Mouse (Mus musculus) neural tube, embryonic 14.5 days (tissue): Measurements from ENCODE around the gene Gm14408. TPM values are rescaled to one million over a fixed set of nuclear protein-coding genes. Genes with fewer than 3 reads are reported as not detected.
"Not testable (repeated sequence)": the region's sequence is repeated elsewhere in the genome, so short reads cannot be mapped to it uniquely, and the experiment has no call there.

Experiments
- ATAC-seq: fragments of 200-750 bp; cut with Nextera tagmentation; 2 replicates; pipeline ENCODE4 v1.8.0; 2017; ENCODE audit warnings: low read depth, mild to moderate bottlenecking, moderate TSS enrichment, moderate library complexity
- H3K27ac ChIP-seq: fragments of 300-500 bp; sonication (generic); 2 replicates; pipeline ENCODE4 v1.5.1; 2014; ENCODE audit warnings: low read depth, mild to moderate bottlenecking, control low read depth, low read length, moderate library complexity, mixed read lengths
- H3K27me3 ChIP-seq: fragments of 300-500 bp; sonication (generic); 2 replicates; pipeline ENCODE4 v1.6.1; 2014; ENCODE audit warnings: low read length; ENCODE audit not compliant: control insufficient read depth, insufficient read depth
- H3K36me3 ChIP-seq: fragments of 300-500 bp; sonication (generic); 2 replicates; pipeline ENCODE4 v1.6.1; 2014; ENCODE audit warnings: low read length, mixed read lengths; ENCODE audit not compliant: control insufficient read depth, insufficient read depth
- H3K4me1 ChIP-seq: fragments of 300-500 bp; sonication (generic); 2 replicates; pipeline ENCODE4 v1.6.1; 2014; ENCODE audit warnings: low read length; ENCODE audit not compliant: control insufficient read depth, insufficient read depth
- H3K4me2 ChIP-seq: fragments of 300-500 bp; sonication (generic); 2 replicates; pipeline ENCODE4 v1.6.1; 2014; ENCODE audit warnings: mild to moderate bottlenecking, low read depth, low read length, control low read depth
- H3K4me3 ChIP-seq: fragments of 300-500 bp; sonication (generic); 2 replicates; pipeline ENCODE4 v1.5.1; 2014; ENCODE audit warnings: low read depth, low read length, control low read depth, mixed read lengths
- H3K9ac ChIP-seq: fragments of 300-500 bp; sonication (generic); replicated peaks from 2 replicates; pipeline ENCODE4 v1.6.1; 2014; ENCODE audit warnings: low read depth, mild to moderate bottlenecking, control low read depth, low read length, mixed read lengths
- H3K9me3 ChIP-seq: fragments of 300-500 bp; sonication (generic); 2 replicates; pipeline ENCODE4 v1.6.1; 2016; ENCODE audit warnings: low read length; ENCODE audit not compliant: control insufficient read depth
- WGBS: fragments of 180-500 bp; shearing (Covaris S2); extraction: QIAGEN DNeasy Blood & Tissue Kit; methylation state at CpG from one replicate; pipeline ENCODE4 v1.1.7; 2014; 5-methylcytosine and 5-hydroxymethylcytosine counted together
- polyA plus RNA-seq: library from polyadenylated mRNA; unstranded; fragments of >200 nt; fragmentation: Nextera tagmentation; extraction: Ambion mirVana; gene quantifications from 2 replicates; pipeline ENCODE4 v1.2.1, GENCODE M21; 2014

The Gm14408 gene
- polyA plus RNA-seq: not detected in 2 replicates

GRCm38 (mm10) chr2:176830840-176831239, at the start of gene Gm14408:
Gene Gm14408 (plus strand): TSS chr2:176831140.
- H3K27me3 ChIP-seq, H3K27ac ChIP-seq, H3K4me2 ChIP-seq, H3K4me3 ChIP-seq, H3K36me3 ChIP-seq, ATAC-seq, H3K9ac ChIP-seq, H3K9me3 ChIP-seq, H3K4me1 ChIP-seq: not testable (repeated sequence)
- 73% methylated on average over 1 of the region's 3 CpGs for WGBS

GRCm38 (mm10) chr2:176798312-176798711, 32.6 kb upstream of the Gm14408 start, which contains the start of gene Gm14295:
Gene Gm14295 (plus strand): TSS chr2:176798612.
- H3K9ac ChIP-seq, H3K27me3 ChIP-seq, ATAC-seq, H3K36me3 ChIP-seq, H3K27ac ChIP-seq, H3K9me3 ChIP-seq, H3K4me2 ChIP-seq, H3K4me1 ChIP-seq: not testable (repeated sequence)
- H3K4me3 ChIP-seq: peak within 1 kb of the TSS; percentile 26
- WGBS: no CpG with 5 or more reads among the region's 6 CpGs

- H3K9ac ChIP-seq, ATAC-seq, H3K27ac ChIP-seq, H3K4me2 ChIP-seq, H3K9me3 ChIP-seq, H3K4me1 ChIP-seq, H3K27me3 ChIP-seq, H3K36me3 ChIP-seq: not testable (repeated sequence)
- WGBS: 35% methylated on average over 8 of the region's 15 CpGs
- H3K4me3 ChIP-seq: peak overlapping the region; percentile 26
These were observed 32.2 kb upstream of the Gm14408 start for GRCm38 (mm10) chr2:176798785-176799184.

Other genes starting within 250 kb of the Gm14408 start
- 7.8 and 24.9 TPM in 2 replicates for gene Gm14308, start 194.8 kb upstream of the Gm14408 start, polyA plus RNA-seq
- gene Zfp973, start 160.6 kb upstream of the Gm14408 start, polyA plus RNA-seq: 10.3 and 10.4 TPM in 2 replicates
- 38.3 and 41.5 TPM in 2 replicates for gene Gm14305, start 122.8 kb upstream of the Gm14408 start, polyA plus RNA-seq
- 8.4 and 9.1 TPM in 2 replicates for gene Gm14295, start 32.5 kb upstream of the Gm14408 start, polyA plus RNA-seq
- gene Gm14296, start 96.7 kb downstream of the Gm14408 start, polyA plus RNA-seq: 9.7 and 13.3 TPM in 2 replicates
- gene Gm14419, start 169.8 kb downstream of the Gm14408 start, polyA plus RNA-seq: 6.0 and 7.4 TPM in 2 replicates
- gene Gm14401, start 243.2 kb downstream of the Gm14408 start, polyA plus RNA-seq: 0.22 TPM in 1 of 2 replicates, not detected in the other